Mouse (Mus musculus): Measurements from ENCODE around the gene Atrn.
"Not testable (repeated sequence)": the region's sequence is repeated elsewhere in the genome, so short reads cannot be mapped to it uniquely, and the experiment has no call there.

Gene Atrn

GRCm38 (mm10) chr2:130958906-130959305, 52.6 kb downstream of the Atrn start:
- no peak for DNase-seq (ENCODE audit: low spot score in 2 of 2)

DNA sequence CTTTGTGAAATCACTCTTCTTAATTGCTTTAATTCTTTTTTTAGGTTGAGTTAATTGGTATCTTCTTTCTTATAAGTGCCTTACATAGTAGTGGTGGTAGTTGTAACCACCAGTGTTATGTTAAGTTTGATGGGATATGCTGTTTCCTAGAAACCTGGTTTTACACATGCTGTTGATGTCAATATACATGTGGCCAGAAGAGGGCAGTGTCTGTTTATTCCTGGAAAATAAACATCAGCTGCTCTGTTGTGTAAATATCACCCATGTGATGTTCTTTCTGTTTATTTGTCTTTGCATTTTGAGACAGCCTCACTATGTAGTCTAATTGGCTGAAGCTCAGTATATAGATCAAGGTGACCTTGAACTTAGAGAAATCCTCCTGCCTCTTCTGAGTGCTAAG, 55.6 kb downstream of the Atrn start:
- no peak for DNase-seq (ENCODE audit: low spot score in 2 of 2)

DNA sequence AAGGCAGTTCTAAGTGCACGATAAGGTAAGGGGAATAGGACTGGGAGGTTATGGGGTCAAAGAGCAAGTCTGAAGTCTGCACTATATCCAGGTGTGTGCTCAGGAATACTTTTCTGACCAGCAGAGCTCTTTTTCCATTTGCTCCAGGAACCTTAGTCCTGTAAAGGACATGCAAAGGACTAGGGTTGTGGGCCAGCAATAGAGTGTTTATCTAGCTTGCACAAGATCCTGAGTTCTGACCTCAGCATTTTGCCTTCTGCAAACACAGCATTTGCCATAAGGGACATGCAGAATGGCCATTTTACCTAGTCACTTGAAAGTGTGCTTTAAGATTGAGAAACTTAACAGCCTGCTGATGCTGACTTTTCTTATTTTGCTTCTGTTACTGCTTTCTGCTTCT, 58.7 kb downstream of the Atrn start:
- no peak for DNase-seq (ENCODE audit: low spot score in 2 of 2)

DNA sequence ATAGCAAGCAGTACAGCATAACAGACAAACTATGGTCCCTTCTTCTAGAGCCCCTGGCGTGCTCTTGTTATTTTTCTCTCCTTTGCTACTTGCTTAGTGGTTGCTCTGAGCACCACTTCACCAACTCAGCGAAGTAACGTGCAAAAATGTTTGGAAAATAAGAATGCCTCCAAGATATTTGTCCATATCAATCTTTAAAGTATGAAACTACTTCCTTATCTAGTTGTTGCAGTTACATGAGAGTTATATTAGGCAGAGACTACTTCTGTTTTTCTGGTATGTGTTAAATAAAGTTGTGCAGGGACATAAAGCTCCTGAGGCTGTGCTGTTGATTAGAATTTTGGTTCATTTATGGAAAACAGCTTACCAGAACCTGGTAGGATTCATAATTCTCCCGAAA, 64.7 kb downstream of the Atrn start:
- DNase-seq (ENCODE audit: low spot score in 2 of 2) = no peak

- DNase-seq (ENCODE audit: low spot score in 2 of 2) = no peak
These were observed 66.1 kb downstream of the Atrn start for GRCm38 (mm10) chr2:130972386-130972785.

GRCm38 (mm10) chr2:130974928-130975327, 68.6 kb downstream of the Atrn start:
- no peak for DNase-seq (ENCODE audit: low spot score in 2 of 2)

- no peak for DNase-seq (ENCODE audit: low spot score in 2 of 2)
These were observed 71.3 kb downstream of the Atrn start for GRCm38 (mm10) chr2:130977589-130977988.

DNA sequence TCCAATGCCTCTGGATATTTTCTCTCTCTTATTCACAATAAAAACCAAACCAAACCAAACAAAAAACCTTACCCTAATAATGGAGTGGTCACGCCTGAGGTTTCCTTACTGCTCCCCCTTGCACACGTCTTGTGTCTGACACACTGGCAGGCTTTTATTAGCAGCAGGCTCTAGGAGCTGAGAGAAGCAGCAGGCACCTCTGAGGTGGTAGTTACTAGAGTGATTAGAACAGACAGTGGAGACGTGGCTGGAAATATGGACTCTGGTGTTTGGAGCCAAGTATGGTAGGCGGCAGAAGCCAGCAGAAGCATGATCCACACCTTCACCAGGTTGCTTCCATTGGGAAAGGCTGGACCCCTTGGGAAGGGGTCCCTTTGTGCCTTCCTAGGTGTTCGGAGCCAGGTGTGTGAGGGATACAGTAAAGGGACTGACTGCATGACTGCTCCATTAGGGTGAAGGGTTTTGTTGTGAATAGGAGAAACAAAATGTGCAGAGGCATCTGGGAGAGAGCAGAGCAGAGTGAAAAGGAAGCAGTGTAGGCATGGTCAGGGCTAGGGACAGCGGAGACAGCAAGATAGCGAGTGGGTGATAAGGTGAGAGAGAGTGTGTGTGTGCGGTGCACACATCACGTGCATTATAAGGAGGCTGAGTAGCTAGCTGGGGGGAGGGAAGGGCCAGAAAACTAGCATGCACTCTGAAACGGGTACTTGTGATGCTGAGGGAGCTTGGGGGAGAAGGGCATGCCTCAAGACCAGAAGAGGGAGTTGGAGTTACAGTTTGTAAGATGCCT, 72.0 kb downstream of the Atrn start:
- DNase-seq (ENCODE audit: low spot score in 2 of 2) = no peak

- DNase-seq (ENCODE audit: low spot score in 2 of 2) = no peak
These were observed 72.8 kb downstream of the Atrn start for GRCm38 (mm10) chr2:130979138-130979537.

GRCm38 (mm10) chr2:130992818-130993217, 86.5 kb downstream of the Atrn start:
- peak in 1 of 2 experiments; percentile 48 for DNase-seq (ENCODE audit: low spot score in 2 of 2)

GRCm38 (mm10) chr2:131009123-131009522, 102.8 kb downstream of the Atrn start:
- DNase-seq (ENCODE audit: low spot score in 2 of 2) = no peak

- no peak for DNase-seq (ENCODE audit: low spot score in 2 of 2)
These were observed 104.3 kb downstream of the Atrn start for GRCm38 (mm10) chr2:131010566-131010965.

DNA sequence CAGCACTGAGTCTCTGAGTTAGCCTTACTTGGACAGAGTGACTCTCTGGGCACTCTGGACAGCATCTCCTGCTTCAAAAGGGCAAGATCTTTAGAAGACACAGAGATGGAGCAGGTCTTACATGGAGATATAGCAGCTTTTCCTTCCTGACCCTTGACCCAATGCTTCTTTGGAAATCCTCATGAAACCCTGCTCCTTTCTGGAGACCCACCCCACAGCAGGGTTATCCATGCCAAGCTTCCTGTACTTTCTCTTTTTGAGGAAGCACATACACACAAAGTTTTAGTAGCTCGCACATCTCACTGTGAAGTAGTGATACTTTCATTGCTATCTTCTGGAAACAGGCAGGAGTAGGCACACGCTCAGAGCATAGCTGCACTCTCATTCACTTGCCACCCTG, 118.9 kb downstream of the Atrn start:
- DNase-seq (ENCODE audit: low spot score in 2 of 2) = no peak

DNA sequence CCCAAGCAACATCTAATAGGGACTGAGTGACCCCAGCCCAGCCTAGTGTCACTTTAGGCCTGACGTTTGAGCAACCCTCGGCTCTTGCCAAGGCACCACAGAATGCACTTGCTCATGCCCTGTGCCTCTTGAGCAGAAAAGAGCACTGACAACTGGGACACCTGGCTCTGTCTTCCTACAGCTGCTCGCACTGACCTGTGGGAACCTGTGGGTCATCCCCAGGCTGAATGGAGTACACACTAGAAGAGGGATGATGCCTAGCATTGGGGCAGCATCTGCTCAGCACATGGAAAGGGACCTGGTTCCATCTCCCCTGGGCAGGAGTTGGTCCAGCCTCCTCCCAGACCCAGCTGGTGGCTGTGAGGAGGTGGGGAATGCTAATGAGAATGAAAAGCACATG, 120.6 kb downstream of the Atrn start:
- no peak for DNase-seq (ENCODE audit: low spot score in 2 of 2)

DNA sequence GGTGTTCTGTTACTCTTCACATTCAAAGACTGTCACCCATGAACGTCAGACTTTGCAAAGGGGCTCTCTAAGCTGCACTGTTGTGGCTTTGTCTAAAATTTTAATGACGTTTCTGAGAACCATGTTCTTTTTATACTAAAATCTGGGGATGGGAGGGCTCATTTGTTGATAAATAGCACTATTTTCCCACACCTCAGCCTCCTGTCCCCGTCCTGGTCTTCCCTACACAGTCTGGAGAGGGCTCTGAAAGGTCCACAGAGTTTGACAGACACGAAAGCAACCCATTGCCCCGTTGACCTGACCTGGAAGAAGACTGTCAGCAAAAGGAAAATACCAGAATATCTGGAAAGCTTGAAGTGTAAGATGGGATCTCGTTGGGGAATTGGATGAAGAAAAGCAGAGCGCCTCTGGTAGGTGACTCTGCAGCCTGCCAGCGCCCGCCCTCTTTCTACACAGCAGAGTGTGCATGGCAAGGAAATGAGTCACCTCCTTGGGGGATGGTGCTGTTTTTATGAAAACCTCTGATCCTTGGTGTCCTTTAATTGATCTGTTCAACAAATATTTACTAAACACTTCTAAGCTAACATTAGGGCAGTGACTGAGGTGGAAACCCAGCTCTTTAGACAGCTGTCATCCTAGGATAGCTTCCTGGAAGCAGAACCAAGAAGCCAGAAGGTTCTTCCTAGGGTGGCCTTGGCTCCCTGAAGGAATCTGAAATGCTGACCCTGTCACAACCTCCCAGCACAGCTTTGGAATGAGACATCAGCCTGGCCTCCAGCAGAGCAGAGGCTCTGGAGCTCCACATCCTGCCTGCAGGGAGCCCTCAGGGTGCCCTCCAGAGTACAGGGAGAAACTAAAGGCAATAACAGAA, 123.0 kb downstream of the Atrn start:
- no peak for DNase-seq (ENCODE audit: low spot score in 2 of 2)

- DNase-seq (ENCODE audit: low spot score in 2 of 2) = no peak
These were observed 124.3 kb downstream of the Atrn start for GRCm38 (mm10) chr2:131030561-131030960.

GRCm38 (mm10) chr2:131030998-131031397, 124.7 kb downstream of the Atrn start:
- DNase-seq (ENCODE audit: low spot score in 2 of 2) = no peak

GRCm38 (mm10) chr2:131031406-131031805, 125.1 kb downstream of the Atrn start:
- DNase-seq (ENCODE audit: low spot score in 2 of 2) = not testable (repeated sequence)

DNA sequence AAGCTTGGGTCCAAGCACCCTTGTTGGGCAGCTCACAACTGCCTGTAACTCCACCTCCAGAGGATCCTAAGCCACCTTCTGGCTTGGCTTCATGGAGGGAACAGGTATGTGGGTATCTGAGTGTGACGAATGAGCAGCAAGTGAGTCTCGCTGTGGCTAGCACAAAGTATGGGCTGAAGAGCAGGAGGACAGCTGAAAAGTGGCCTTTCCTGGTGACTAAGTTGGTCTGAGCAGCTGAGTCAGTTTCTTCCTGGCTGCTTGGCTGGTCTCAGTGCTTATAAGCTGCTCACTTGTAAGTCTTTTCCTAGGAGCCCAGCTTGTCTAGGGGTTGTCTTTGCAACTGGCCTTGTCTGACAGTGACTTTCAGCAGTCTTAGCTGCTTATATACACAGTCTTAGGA, 130.0 kb downstream of the Atrn start:
- no peak for DNase-seq (ENCODE audit: low spot score in 2 of 2)

- no peak for DNase-seq (ENCODE audit: low spot score in 2 of 2)
These were observed 130.5 kb downstream of the Atrn start for GRCm38 (mm10) chr2:131036757-131037156.

DNA sequence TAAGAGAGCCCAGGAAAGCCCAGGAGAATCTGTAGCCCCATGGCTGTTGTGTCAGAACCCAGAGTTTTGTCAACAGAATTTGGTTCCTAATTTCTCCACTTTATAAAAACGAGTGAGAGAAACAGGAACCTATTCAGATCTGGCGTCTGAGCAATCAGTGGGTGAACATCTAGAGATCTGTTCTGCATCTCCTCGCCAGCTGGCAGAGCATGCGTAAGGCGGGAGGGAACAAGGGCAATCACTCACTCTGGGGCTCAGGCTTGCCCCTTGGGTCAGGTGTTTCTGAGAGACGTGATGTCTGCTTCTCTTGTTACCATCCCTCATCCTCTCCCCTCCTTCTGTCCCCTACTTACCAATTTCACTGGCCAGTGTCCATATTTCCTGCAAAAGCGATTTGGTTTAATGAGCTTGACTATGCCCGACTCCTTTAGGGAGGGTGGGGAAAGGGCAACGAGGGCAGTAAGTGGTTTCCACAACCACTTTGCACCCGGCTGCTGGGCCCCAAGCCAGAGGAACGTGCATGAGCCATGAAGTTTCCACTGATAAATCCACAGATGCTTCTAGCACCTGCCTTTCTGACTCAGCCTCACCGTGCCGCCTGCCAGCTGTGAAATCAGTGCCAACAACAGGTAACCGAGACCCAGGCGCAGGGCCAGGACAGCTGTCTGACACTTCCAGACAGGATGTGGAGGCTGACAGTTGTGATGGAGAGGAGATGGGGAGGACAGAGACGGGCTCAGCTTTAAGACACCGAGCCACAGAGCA, 131.1 kb downstream of the Atrn start:
- peak in 1 of 2 experiments; percentile 46 for DNase-seq (ENCODE audit: low spot score in 2 of 2)

- DNase-seq (ENCODE audit: low spot score in 2 of 2) = no peak
These were observed 131.9 kb downstream of the Atrn start for GRCm38 (mm10) chr2:131038197-131038596.
